Mouse (Mus musculus): ENCODE measurements at regions not wholly inside any gene's neighbourhood (a gene's known extent, or its start where the extent isn't known, plus 50 kb on each side); places are given as distances from the start of the nearest gene placed in this dataset.

DNA sequence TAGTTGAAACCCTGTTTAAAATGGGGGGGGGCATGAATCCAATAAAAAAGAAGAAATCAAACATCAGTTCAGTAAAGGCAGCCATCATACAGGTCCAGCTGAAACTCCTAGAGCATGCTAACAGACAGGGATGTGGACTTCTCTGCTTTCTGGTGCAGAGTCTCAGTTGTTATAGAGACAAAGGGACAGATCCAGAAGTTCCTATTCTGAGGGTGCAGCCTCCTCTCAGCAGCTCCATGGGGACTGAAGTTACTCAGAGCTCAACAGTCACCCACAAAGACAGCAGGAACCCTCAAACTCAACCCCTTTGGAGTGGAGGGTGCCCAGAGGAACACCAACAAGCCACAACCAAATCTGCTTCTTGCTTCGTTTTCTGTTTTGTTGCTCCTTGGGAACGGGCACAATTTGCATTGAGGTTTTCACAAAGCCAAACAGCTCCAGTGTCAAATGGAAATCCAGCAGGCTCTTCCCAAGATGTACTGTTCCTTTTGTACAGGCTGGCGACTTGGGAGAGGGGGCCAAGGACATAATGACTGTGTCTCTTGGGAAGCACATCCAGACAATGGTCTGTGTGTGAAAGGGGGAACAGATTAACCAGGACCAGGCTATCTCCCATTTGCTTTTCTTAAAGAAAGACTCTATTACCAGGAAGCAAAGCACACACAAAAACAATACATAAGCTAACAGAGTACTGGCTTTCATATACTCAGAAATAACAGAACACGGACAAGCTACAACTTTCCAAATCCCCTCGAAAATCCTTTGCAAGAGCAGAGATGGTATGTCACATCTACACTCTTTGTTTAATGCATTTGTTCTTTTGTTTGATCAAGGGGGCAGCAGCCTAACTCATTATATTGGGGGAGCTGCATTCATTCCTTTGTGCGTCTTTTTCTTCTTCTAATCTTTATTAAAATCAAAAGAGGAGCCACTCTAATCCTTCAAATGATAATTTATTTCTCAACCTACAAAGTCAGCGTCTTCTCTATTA, 332.6 kb upstream of the Zfp462 start:
- TF ChIP-seq CTCF (IDR thresholded peaks at IDR 0.05; ENCODE audit: borderline replicate concordance, insufficient read depth, low read depth, low read length) (no peak), POLR2A (IDR thresholded peaks at IDR 0.05; ENCODE audit: borderline replicate concordance, insufficient read depth, low read length) (no peak)

Data from cerebellum, adult 2 months (tissue).